Mouse (Mus musculus) spleen, adult 2 months (tissue): ENCODE results near the gene Gm9821.

Experiments used
- CTCF ChIP-seq: fragments of 200-500 bp; IDR thresholded peaks from 2 replicates; pipeline ENCODE4 v1.5.1; 2011; ENCODE audit warnings: mild to moderate bottlenecking, inconsistent platforms; ENCODE audit not compliant: insufficient read depth, insufficient read length, insufficient replicate concordance; ENCODE audit errors: extremely low read depth
- POLR2A ChIP-seq: fragments of 200-500 bp; IDR thresholded peaks from 2 replicates; pipeline ENCODE4 v1.6.1; 2011; ENCODE audit warnings: low read depth, low read length, inconsistent platforms

DNA sequence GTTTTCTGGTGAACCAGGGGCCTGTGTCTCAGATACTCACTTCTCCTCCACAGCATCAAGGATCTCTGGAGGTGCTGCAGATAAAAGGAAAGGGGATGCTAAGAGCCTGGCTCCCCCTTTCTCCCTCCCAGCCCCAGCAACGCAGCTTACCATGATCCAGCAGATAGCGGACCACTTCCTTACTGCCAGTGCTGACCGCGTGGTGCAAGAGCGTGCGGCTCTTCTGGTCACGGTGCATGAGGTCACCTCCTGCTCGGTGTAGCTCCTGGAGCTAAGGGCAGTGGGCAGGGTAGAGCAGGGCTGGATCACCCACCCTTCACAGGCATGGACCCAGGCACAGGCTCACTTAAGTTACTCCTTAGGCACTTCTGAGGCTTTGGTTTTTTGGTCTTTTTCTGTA is 11.5 kb upstream of the Gm9821 start:
- no peak for TF ChIP-seq CTCF
- no peak for TF ChIP-seq POLR2A
